Mouse (Mus musculus): ENCODE measurements around the gene Ccdc88c. TPM values are rescaled to one million over a fixed set of nuclear protein-coding genes. Genes with fewer than 3 reads are reported as not detected.

Ccdc88c gene
- total RNA-seq, 2 experiments from 2014 or later, result 21.9 to 25.5 TPM

DNA sequence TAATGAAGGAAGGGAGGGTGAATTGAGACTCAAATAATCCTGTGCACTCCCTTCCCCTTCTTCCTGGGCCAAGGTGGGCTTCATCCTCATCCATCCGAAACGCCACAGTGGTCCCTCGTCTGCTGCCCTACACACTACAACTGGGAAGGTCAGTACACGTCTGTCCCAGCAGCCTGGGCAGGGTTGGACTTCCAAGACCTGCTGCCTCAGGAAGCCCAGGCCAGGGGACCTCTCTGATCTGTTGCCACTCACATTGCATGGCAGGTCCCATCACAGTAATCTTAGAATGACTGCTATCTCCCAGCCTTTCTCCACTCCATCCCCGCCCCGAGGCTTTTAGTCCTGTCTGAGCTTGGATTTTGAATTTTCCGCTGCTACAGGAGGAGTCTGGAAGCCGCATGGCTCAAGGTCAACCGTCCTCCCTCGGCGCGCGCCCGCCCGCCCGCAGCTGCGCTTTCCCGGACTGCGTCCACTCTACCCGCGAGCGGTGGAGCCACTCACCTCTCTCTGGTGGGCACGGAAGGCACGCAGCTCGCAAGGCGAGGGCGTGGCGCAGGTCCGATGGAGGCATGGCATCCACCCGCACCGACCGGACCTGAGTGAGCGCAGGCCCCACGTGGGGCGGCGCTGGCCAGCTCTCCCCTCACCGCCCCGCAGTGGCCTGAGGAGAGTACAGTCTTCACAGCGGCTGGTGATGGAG lies 121.1 kb downstream of the Ccdc88c start, which contains the start of gene Gpr68:
TSS of gene Gpr68 (minus strand) at position 601 of the 700 bp plus-strand sequence.
- peak in 1 of 2 experiments; percentile 23 for DNase-seq (ENCODE audit: low spot score in 2 of 2)
- intact Hi-C loops (cut with DNase I), result no loop called here

DNA sequence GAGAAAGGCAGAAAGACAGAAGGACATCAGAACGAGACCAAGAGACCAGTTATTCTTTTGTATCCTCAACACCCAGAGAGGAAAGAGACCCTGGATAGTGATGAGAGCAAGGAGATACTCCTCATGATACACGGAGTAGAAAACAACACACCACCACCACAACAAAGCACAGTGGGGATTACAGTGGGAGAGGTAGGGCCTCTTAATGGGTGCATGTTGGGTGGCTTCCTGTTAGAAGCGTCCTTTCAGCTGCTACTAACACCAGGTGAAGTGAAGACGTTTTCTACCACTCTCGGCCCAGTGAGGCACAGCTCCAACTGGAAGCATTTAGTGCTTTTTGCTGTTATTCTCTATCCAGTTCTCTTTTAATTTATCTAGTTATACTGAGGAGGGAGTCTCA lies 122.0 kb downstream of the Ccdc88c start:
- DNase-seq (ENCODE audit: low spot score in 2 of 2), result no peak
- intact Hi-C loops (cut with DNase I), result no loop called here

DNA sequence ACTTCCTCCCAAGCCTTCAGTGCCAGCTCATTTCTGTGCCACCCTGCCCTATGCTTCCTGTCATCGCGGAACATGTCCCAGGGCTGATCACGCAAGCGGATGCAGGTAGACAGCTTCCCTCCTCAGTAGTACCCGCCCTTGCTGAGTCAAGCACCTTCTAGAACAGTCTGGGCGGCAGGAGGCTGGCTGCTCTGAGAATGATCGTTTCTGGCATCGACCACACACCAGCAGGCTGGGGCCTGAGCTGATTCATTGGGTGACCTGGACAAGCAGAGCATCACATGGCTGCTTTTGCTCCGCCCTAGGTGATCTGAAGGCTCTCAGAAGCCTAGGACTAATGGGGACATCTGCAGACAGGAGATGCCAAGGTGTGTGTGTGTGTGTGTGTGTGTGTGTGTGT lies 125.1 kb downstream of the Ccdc88c start:
- no peak for DNase-seq (ENCODE audit: low spot score in 2 of 2)
- intact Hi-C loops (cut with DNase I), result no loop called here

DNA sequence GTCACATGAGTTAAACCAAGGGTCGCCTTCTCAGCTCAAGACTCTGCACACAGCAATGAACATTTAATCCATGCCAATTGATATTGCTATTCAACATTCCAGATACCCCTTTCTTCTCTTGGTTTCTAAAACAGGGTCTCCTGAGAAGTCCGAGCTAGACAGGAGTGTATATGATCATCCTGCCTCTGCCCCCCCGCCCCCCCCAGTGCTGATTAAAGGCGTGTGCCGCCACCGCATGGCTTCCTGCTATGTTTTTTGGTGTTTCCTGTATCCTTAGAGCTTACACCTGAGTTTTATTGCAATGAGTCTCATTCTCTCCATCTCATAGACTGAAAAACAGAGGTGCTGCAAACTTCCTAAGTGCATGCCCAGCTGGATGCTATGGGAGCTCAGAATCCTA lies 127.5 kb downstream of the Ccdc88c start:
- intact Hi-C loops (cut with DNase I), result no loop called here
- DNase-seq (ENCODE audit: low spot score in 2 of 2), result no peak

DNA sequence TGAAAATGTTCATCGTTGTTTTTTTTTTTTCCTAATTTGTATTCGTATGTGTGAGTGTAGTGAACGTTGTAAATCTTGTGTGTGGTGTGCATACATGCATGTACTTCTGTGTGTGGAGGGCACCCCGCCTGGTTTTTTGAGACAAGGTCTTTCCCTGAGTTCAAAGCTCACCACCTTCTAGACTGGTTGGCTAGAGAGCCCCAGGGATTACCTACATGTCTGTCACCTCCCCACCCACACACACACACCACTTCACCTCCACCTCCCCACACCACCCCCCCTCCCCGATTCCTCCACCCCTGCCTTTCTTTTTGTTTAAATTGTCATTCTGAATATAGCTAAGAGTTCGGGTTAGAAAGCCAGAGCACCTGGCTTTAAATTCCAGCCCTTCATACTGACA lies 128.0 kb downstream of the Ccdc88c start:
- intact Hi-C loops (cut with DNase I), result no loop called here
- DNase-seq (ENCODE audit: low spot score in 2 of 2), result no peak

DNA sequence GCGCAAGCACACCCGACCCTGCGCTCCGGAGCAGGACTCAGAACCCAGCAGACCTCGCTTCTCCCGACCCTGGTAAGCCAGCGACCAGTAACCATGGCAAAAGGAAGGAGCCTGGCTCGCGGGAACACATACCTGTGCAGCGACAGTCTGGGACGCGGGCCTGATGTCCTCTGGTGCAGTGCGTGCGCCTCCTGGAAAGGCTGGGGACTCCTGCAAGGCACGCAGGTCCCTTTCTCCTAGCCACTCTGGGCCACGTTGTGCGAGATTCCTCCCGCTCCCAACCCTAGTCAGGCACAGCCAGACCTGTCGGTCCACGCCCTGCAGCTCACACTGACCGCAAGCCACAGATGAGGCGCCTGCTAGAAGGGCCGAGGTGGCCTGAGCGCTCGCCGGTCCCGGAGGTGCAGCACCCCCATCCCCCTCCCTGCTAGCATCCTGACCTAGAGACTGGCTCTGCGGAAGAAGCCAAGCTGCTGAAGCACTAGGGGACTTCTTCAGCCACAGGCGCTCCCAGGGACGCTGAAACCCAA lies 129.7 kb downstream of the Ccdc88c start:
- peak; percentile 47 to 48 for DNase-seq (ENCODE audit: low spot score in 2 of 2)
- intact Hi-C loops (cut with DNase I), result no loop called here

DNA sequence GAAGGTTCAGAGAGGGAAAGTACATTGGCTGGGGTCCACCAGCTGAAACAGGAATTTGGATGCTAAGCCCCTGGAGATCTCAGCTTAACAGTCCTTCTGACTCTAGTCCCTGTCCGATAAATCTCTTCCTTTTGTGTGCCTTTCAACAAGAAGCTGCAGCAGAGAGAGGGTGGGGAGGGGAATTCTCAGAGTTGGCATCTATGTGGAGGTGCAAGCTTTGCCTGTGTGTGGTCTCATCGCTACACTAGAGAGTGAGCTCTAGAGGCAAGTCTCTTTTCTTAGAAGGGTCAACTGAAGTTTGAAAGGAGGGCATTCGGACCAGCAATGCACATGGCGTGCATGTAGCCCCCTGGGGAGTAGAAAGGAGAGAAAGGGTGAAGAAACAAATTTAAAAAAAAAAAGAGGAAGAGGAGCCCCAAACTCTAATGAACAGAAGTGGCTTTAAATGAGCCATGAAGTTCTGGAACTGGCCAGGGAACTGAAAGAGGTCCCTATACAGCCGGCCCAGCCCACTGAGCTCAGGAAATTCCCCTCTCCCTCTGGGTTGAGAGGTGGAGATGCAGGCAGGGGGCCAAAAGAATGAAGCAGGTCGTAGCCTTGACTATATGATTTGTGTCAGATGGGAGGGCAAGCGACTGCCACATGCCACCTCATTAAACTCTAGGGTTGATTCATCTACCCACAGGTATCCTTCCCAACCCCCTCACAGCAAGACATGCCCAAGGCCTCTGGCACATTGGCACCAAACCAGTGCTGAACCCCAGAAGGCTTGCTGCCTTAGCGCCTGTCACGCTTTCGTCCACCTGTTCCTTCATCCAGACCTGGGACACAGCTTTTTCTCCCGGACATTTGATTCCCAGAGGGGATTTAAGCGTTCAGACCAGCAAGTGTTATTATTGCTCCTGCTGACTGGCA lies 130.9 kb downstream of the Ccdc88c start:
- no peak for DNase-seq (ENCODE audit: low spot score in 2 of 2)
- intact Hi-C loops (cut with DNase I), result no loop called here

DNA sequence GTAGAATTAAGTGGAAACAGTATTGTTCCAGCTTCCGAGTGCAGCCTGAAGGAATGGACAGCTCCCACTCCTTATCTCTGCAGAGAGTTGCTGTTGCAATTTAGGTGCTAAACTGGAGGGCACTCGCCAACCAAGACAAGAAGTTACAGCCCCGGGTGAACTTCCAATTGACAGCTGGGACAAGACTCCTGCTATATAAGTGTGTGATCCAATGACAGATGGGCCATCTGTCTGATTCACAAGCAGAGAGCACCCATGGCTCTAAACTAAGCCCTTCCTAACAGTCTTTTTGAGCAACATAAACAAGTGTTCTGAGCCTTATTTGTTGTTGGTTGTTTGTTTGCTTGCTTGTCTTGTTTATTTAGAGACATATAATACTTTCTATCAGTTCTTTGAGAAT lies 132.2 kb downstream of the Ccdc88c start:
- intact Hi-C loops (cut with DNase I), result no loop called here
- DNase-seq (ENCODE audit: low spot score in 2 of 2), result no peak

DNA sequence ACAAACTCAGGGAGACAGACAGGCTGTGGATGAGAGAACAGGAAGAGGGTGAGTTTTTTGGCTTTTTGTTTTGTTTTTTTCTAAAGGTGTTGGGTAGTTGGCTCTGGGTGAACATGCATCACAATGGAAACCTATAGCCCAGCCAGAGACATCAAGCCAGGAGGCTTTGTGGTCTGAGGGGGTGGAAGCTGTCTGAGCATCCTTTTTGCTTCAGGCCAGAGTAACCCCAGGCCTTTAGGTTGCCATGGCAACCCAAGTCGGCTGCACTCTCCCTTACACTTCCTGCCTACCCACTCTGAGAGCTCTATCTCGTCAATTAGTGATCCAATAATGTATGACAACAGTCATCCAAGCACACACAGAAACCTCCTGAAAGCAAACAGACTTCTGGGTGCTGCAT lies 133.4 kb downstream of the Ccdc88c start:
- intact Hi-C loops (cut with DNase I), result no loop called here
- DNase-seq (ENCODE audit: low spot score in 2 of 2), result no peak

DNA sequence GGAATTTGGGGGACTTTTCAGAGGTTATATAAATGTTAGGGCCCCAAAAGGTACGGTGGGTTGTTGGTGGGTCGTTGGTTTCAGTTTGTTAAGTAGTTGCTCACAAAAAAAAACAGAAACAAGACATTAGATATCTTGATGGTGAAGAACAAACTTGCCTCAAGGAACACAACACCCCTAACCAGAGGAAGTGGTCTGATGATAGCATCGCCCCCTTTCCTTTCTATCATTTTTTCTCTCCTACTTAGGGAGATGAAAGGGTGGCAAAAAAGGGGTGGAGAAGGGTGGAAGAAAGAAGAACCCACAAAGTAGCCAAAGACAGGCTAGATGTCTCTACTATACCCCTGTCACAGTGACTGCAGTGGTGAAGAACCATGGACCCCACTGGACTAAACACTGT lies 138.3 kb downstream of the Ccdc88c start:
- intact Hi-C loops (cut with DNase I), result no loop called here
- no peak for DNase-seq (ENCODE audit: low spot score in 2 of 2)

DNA sequence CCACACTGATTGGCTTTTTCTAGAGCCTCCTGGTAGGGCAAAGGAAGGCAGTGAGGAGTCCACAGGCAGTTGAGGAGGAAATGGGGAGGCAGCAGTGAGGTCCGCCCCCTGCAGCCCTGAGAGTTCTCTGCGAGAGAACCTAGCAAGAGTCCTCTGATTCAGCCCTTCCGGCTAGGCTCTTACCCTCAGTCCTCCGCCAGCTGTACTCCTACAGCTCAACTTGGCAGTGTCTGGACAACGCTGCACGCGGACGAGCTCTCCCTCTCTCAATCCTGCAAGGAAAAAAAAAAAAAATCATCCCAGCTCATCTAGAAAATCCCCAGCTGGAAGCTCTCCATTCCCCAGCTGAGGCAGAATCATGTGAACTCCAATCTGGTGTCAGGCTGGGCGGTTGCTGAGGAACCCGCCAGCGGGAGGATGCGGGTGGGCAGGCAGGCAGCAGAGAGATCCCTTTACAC lies 141.0 kb downstream of the Ccdc88c start:
- intact Hi-C loops (cut with DNase I), result no loop called here
- DNase-seq (ENCODE audit: low spot score in 2 of 2), result peak; percentile 52 to 91

DNA sequence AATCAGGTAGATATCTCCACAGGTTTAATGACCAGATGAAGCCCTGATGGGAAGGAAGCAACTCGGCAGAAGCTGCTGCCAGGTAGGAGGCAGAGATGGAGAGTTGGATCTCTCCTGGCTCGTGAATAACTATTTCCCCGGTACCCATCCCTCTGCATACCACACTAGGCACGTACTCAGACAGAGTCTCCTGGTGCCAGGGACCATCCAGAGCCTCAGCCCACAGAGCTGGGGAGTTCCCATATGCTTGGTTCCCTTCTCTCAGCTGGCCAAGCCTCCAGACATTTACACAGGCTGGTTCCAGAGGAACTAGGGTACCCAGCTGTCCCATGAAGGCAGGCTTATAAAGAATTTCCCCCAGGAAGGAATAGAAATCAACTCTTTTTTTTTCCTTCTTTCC lies 142.0 kb downstream of the Ccdc88c start:
- intact Hi-C loops (cut with DNase I), result no loop called here
- peak in 1 of 2 experiments; percentile 70 for DNase-seq (ENCODE audit: low spot score in 2 of 2)

DNA sequence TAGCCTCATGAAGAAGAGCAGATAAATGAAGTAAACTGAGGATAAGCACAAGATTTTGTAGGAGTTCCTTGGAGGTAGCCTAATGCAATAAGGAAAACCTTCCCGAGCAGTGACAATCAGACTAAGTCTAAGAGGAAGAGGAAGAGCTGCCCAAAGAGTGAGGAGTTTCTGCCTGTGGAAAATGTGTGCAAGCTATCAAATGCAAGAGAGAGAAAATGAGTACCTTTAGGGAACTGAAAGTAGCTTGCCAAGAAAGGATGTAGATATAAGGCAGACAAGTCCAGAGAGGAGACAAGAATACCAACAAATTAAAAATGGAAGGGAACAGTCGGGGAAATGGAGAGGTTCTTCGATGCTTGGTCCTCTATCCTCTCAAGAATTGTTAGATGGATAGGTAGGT lies 143.3 kb downstream of the Ccdc88c start:
- intact Hi-C loops (cut with DNase I), result no loop called here
- no peak for DNase-seq (ENCODE audit: low spot score in 2 of 2)

DNA sequence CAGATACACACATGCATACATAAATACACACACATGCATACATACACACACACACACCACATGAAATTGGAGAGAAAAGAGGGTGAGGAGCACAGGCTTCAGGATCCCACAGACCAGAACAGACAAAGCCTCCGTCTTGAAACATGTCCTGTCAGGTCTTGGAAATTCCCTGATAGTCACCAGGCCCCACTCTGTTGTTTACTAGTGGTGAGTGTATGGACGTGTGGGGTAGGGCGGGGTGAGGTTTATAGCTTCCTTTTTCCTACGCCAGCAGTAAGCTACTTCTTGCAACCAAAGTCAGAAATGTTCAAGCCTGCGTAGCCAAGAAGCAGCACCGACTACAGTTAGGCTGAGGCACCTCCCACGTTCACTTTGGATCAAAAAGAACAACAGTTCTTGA lies 145.7 kb downstream of the Ccdc88c start:
- DNase-seq (ENCODE audit: low spot score in 2 of 2), result no peak
- intact Hi-C loops (cut with DNase I), result no loop called here

DNA sequence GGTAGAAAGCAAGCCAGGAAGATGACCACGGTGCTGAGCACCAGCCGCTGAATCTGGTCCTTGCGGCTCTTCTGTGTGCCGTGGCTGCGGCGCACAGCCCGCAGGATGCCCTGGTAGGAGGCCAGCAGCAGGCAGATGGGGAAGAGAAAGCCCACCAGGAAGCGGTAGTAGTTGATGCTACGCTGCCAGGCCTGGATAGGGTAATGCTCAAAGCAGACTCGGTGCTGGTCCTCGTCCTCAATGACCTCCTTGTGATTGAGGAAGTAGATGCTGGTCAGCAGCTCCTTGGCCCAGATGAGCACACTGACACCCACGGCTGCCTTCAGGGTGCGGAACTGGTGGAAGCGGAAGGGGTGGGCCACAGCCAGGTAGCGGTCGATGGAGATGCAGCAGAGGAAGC lies 150.3 kb downstream of the Ccdc88c start:
- intact Hi-C loops (cut with DNase I), result no loop called here
- DNase-seq (ENCODE audit: low spot score in 2 of 2), result no peak

DNA sequence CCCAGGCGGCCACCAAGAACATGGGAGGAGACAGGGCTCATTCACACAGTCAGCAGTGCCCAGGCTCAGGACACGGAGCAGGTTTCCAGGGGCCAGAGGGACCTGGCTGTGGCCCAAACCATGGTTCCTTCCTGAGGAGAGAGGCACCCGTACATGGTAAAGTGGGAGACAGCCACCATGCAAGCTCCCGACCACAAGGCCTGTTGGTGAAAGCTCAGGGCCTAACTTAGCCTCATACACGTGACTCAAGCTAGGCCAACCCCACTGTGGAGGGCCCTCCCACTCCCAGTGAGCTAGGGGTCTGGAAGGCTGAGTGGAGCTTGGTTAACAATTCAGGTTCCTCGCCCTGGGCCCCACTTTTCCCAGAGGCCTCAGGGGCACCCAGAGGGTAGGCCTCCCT lies 150.9 kb downstream of the Ccdc88c start:
- intact Hi-C loops (cut with DNase I), result no loop called here
- DNase-seq (ENCODE audit: low spot score in 2 of 2), result no peak

DNA sequence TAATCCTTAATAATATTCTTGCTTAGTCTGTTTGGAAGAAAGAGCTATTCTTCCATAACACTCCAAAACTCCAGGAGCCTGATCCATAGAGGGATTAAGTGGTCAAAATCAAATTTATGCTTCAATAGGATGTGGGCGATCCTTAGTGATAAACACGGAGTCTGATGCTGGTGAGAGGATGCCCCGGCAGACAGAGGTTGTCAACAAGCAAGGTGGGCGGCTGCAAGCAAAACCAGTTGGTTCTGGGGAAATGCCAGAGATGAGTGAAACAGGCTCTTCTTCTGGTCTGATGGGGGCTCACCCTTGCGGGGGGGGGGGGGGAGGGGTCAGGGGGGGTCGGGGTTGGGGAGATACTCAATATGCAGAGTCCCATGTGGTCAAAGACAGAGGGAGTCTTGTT lies 152.9 kb downstream of the Ccdc88c start:
- intact Hi-C loops (cut with DNase I), result no loop called here

DNA sequence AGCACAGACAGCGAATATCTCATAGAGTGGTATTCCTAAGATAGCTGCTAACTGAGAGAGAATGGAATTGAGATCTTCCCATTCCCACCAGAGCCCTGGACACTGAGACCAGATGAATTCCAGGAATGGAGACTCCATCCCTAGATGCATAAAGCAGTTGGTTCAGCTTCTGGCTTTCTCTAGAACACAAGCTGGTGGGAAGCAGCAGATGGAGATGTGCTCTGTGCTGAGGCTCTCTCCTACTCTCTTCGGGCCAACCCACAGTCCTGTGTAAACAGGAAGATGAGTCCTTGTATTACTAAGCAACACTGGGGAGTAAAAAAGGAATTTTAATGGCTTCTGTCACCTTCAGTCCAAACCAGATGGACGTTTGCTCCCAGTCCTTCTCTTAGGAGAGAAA lies 153.3 kb downstream of the Ccdc88c start:
- DNase-seq (ENCODE audit: low spot score in 2 of 2), result peak; percentile 39 to 84
- intact Hi-C loops (cut with DNase I), result no loop called here

More for the DNA sequence above, 152.9 kb downstream of the Ccdc88c start:
- DNase-seq (ENCODE audit: low spot score in 2 of 2), result no peak

DNA sequence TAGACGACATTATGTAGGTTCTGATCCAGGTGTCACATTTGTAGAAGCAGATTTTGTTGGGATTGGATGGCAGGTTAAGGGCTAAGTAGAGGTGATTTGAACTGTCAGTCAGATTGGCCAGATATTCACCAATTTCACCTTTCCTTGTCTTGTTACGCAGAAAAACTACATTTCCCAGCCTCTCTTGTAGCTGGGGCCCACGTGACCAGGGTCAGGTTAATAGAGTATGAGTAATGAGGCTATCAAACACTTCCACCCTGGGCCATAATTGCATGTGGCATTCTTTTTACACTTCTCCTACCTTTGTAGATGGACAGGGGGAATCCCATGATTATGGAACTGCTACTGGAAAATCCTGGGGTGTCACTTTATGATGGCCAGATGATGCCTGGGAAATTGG lies 155.2 kb downstream of the Ccdc88c start:
- DNase-seq (ENCODE audit: low spot score in 2 of 2), result no peak
- intact Hi-C loops (cut with DNase I), result no loop called here

DNA sequence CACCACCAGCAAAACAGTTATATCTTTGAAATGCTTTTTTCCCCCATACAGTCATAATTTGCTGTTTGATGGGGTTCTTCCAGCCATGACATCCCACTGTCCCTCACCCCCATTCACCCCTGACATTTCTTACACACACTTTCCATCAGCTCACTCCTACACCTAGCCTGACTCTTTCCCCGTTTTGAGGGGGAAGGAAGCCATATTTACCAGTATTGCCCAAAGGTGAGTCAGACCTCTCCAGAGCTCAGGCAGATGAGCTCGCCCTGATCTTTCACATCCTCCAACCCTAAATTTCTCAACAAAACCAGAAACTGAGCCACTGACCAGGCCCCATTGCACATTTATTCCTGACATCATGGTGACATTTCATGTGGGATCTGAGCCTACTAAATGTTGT lies 157.0 kb downstream of the Ccdc88c start:
- no peak for DNase-seq (ENCODE audit: low spot score in 2 of 2)
- intact Hi-C loops (cut with DNase I), result no loop called here

DNA sequence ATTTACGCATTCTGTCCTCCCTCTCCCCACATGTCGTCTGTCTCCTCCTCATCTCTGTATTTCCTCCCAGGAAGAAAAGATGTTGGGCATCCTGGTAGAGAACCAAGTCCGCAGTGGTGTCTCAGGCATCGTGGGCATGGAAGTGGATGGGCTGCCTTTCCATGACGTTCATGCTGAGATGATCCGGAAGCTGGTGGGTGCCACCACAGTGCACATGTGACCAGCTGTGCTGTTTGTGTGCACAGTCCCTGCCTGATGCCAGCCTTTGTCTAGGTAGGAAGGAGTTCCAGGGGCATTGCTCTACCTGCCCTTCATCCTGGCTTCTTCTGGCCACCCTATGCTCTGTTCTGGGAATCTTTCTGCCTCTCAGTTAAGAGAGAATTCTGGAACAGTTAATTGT lies 157.6 kb downstream of the Ccdc88c start:
- DNase-seq (ENCODE audit: low spot score in 2 of 2), result no peak
- intact Hi-C loops (cut with DNase I), result no loop called here
